ENCODE assay signal across 9 mouse cellular contexts in genomic region chr1:195232658-195233057, GRCm38 (mm10). TPM values are rescaled to one million over a fixed set of nuclear protein-coding genes. Genes with fewer than 3 reads are reported as not detected.
A peak's percentile ranks its signal among the peaks of the same experiment; 100 is the strongest.
DNase-seq lines count a peak whose midpoint lies in the region; ATAC-seq and TF ChIP-seq lines count a peak whose summit lies in the region.
"Had no signal": no experiment of that assay in that cellular context is flagged by ENCODE, and none has a peak within 500 bp of the region (broad histone marks: within the 10 kb centered on the region; RNA-seq: fewer than 3 reads in every experiment).

No protein-coding gene starts in this region.

- H3K4me1 ChIP-seq in thymus, adult 2 months (replicated peaks; ENCODE audit: control insufficient read depth, insufficient read depth, low read length), result no peaks in the 10 kb centered on the region
- no peaks in the 10 kb centered on the region for H3K4me1 ChIP-seq in forebrain, embryonic 12.5 days
- H3K4me1 ChIP-seq in midbrain, embryonic 11.5 days (ENCODE audit: control insufficient read depth, insufficient read depth, low read length), result no peaks in the 10 kb centered on the region
- H3K4me1 ChIP-seq: embryonic facial prominence, embryonic 15.5 days had no signal

- no peak overlapping the region for H3K9ac ChIP-seq in forebrain, embryonic 12.5 days
- no peak overlapping the region for H3K9ac ChIP-seq in midbrain, embryonic 11.5 days (ENCODE audit: low read length)
- H3K9ac ChIP-seq: embryonic facial prominence, embryonic 15.5 days had no signal

- TF ChIP-seq CTCF in thymus, adult 2 months (IDR thresholded peaks at IDR 0.05; ENCODE audit: borderline replicate concordance, control insufficient read depth, extremely low read depth, insufficient read depth, low read length, poor library complexity), result no peak

- no peaks in the 10 kb centered on the region for H3K36me3 ChIP-seq in thymus, adult 2 months (ENCODE audit: control insufficient read depth, insufficient read depth, low read length)
- no peaks in the 10 kb centered on the region for H3K36me3 ChIP-seq in forebrain, embryonic 12.5 days (replicated peaks)
- H3K36me3 ChIP-seq in midbrain, embryonic 11.5 days (ENCODE audit: control insufficient read depth, insufficient read depth, low read length), result no peaks in the 10 kb centered on the region
- H3K36me3 ChIP-seq in splenic B cell, adult 2 months (ENCODE audit: control insufficient read depth, insufficient read depth, low read length, poor library complexity, severe bottlenecking), result no peaks in the 10 kb centered on the region
- H3K36me3 ChIP-seq: embryonic facial prominence, embryonic 15.5 days had no signal

- no peak for TF ChIP-seq POLR2A in thymus, adult 2 months (IDR thresholded peaks at IDR 0.05; ENCODE audit: control insufficient read depth, extremely low read depth, insufficient read depth, low read length, poor library complexity)

- peak; percentile 73 for ATAC-seq in forebrain, embryonic 12.5 days (ENCODE audit: low FRiP score)
- peak; percentile 84 for ATAC-seq in midbrain, embryonic 11.5 days (ENCODE audit: low FRiP score)

- H3K27me3 ChIP-seq in thymus, adult 2 months (ENCODE audit: control insufficient read depth, insufficient read depth, low read length), result no peaks in the 10 kb centered on the region
- no peaks in the 10 kb centered on the region for H3K27me3 ChIP-seq in forebrain, embryonic 12.5 days
- no peaks in the 10 kb centered on the region for H3K27me3 ChIP-seq in midbrain, embryonic 11.5 days (ENCODE audit: control insufficient read depth, insufficient read depth, low read length)
- H3K27me3 ChIP-seq in splenic B cell, adult 2 months (ENCODE audit: control insufficient read depth, insufficient read depth, low read length, poor library complexity, severe bottlenecking), result no peaks in the 10 kb centered on the region

- no peak overlapping the region for H3K27ac ChIP-seq in thymus, adult 2 months (ENCODE audit: control insufficient read depth, insufficient read depth, low read length)
- H3K27ac ChIP-seq in forebrain, embryonic 12.5 days, result no peak overlapping the region
- H3K27ac ChIP-seq in midbrain, embryonic 11.5 days (ENCODE audit: low read depth, low read length), result no peak overlapping the region
- H3K27ac ChIP-seq: embryonic facial prominence, embryonic 15.5 days had no signal

- H3K4me2 ChIP-seq in forebrain, embryonic 12.5 days, result no peak overlapping the region
- H3K4me2 ChIP-seq in midbrain, embryonic 11.5 days, result no peak overlapping the region
- H3K4me2 ChIP-seq: embryonic facial prominence, embryonic 15.5 days had no signal

- H3K9me3 ChIP-seq in forebrain, embryonic 12.5 days, result no peaks in the 10 kb centered on the region
- no peaks in the 10 kb centered on the region for H3K9me3 ChIP-seq in midbrain, embryonic 11.5 days (ENCODE audit: control insufficient read depth, low read length)
- H3K9me3 ChIP-seq: embryonic facial prominence, embryonic 15.5 days had no signal

- no peak overlapping the region for H3K4me3 ChIP-seq in thymus, adult 2 months (ENCODE audit: control insufficient read depth, insufficient read depth, low read length)
- H3K4me3 ChIP-seq in forebrain, embryonic 12.5 days (replicated peaks), result no peak overlapping the region
- no peak overlapping the region for H3K4me3 ChIP-seq in midbrain, embryonic 11.5 days (ENCODE audit: low read depth, low read length)
- H3K4me3 ChIP-seq: embryonic facial prominence, embryonic 15.5 days had no signal

- peak; percentile 41 for DNase-seq in thymus, adult 2 months
- no peak for DNase-seq in thymus, adult 18-20 months
- peak; percentile 51 for DNase-seq in c-Kit-positive CD71-positive TER-119-positive erythroid progenitor cells, embryonic 14.5 days (ENCODE audit: low spot score)
- DNase-seq in induced T-regulatory cell, adult 2 months (ENCODE audit: low read depth), result peak; percentile 70
- DNase-seq in left cerebral cortex, adult 8-10 months (ENCODE audit: low spot score in 2 of 2), result peak; percentile 8 to 15
- DNase-seq in midbrain, embryonic 11.5 days (ENCODE audit: low spot score, missing footprints), result peak; percentile 92
- peak; percentile 83 for DNase-seq in splenic B cell, adult 2 months (ENCODE audit: low read depth, low spot score)

RNA-seq across cellular contexts. Expression of gene Cr2, which starts 56.1 kb away (rescaled TPM):
- 0.55 and 0.93 TPM in 2 replicates for polyA plus RNA-seq in thymus, adult 2 months (2012; rRNA removed)
- 0.42 and 0.67 TPM in 2 replicates for polyA plus RNA-seq in forebrain, embryonic 12.5 days (2016; fragmentation: Nextera tagmentation; extraction: Ambion mirVana)
- 1 to 10 TPM in 1 of 4 experiments, under 1 TPM in 2, not detected in 1; 0.33 to 1.1 (median 0.84) TPM for total RNA-seq in left cerebral cortex, adult 8-10 months (2022)
- 0.29 and 0.44 TPM in 2 replicates for polyA plus RNA-seq in midbrain, embryonic 11.5 days (2014; fragmentation: Nextera tagmentation; extraction: Ambion mirVana)

Comparison
In these comparisons a context has a peak if more than half of its experiments do, and no peak if none do; other contexts are left out.
1. DNase-seq: peak in thymus, adult 2 months (single experiment), c-Kit-positive CD71-positive TER-119-positive erythroid progenitor cells, embryonic 14.5 days (single experiment), induced T-regulatory cell, adult 2 months (single experiment), left cerebral cortex, adult 8-10 months (2 of 2), midbrain, embryonic 11.5 days (single experiment) and splenic B cell, adult 2 months (single experiment); none in thymus, adult 18-20 months (0 of 2).